Mouse (Mus musculus) liver, embryonic 12.5 days (tissue): ENCODE measurements around the gene Ppp6r3. TPM values are rescaled to one million over a fixed set of nuclear protein-coding genes. Genes with fewer than 3 reads are reported as not detected.

Source experiments
- ATAC-seq: fragments of 200-750 bp; cut with Nextera tagmentation; 2 replicates; pipeline ENCODE4 v1.8.0; 2017; ENCODE audit warnings: moderate number of reproducible peaks, mild to moderate bottlenecking, moderate library complexity
- H3K27ac ChIP-seq: fragments of 300-500 bp; sonication (generic); 2 replicates; pipeline ENCODE4 v1.5.1; 2016; ENCODE audit warnings: mild to moderate bottlenecking
- H3K27me3 ChIP-seq: fragments of 300-500 bp; sonication (generic); replicated peaks from 2 replicates; pipeline ENCODE4 v1.6.1; 2016; ENCODE audit warnings: mild to moderate bottlenecking, moderate library complexity
- H3K36me3 ChIP-seq: fragments of 300-500 bp; sonication (generic); 2 replicates; pipeline ENCODE4 v1.6.1; 2016; ENCODE audit warnings: mild to moderate bottlenecking, moderate library complexity
- H3K4me1 ChIP-seq: fragments of 300-500 bp; sonication (generic); 2 replicates; pipeline ENCODE4 v1.6.1; 2016
- H3K4me2 ChIP-seq: fragments of 300-500 bp; sonication (generic); 2 replicates; pipeline ENCODE4 v1.6.1; 2016; ENCODE audit warnings: mild to moderate bottlenecking, moderate library complexity
- H3K4me3 ChIP-seq: fragments of 300-500 bp; sonication (generic); 2 replicates; pipeline ENCODE4 v1.5.1; 2016; ENCODE audit warnings: mild to moderate bottlenecking, moderate library complexity
- H3K9ac ChIP-seq: fragments of 300-500 bp; sonication (generic); 2 replicates; pipeline ENCODE4 v1.6.1; 2016; ENCODE audit warnings: mild to moderate bottlenecking, moderate library complexity
- H3K9me3 ChIP-seq: fragments of 300-500 bp; sonication (generic); replicated peaks from 2 replicates; pipeline ENCODE4 v1.6.1; 2016; ENCODE audit warnings: mild to moderate bottlenecking, moderate library complexity
- WGBS: fragments of 180-500 bp; shearing (Covaris S2); methylation state at CpG from one replicate; pipeline ENCODE4 v1.1.7; 2016; ENCODE audit not compliant: insufficient replicate concordance; 5-methylcytosine and 5-hydroxymethylcytosine counted together
- polyA plus RNA-seq: library from polyadenylated mRNA; unstranded; fragments of >200 nt; fragmentation: Nextera tagmentation; extraction: Ambion mirVana; gene quantifications from 2 replicates; pipeline ENCODE4 v1.2.1, GENCODE M21; 2016

The Ppp6r3 gene
- polyA plus RNA-seq, 1 experiment from 2014 or later: 35.8 TPM

- Histone ChIP-seq H3K36me3 (peaks cover 92% of the 10 kb centered on the region), H3K9ac (no peak overlapping the region), H3K4me3 (no peak overlapping the region), H3K27me3 (no peaks in the 10 kb centered on the region), H3K4me2 (no peak overlapping the region), H3K9me3 (no peaks in the 10 kb centered on the region), H3K4me1 (no peaks in the 10 kb centered on the region), H3K27ac (no peak overlapping the region)
- 85% methylated on average over 8 of the region's 8 CpGs for WGBS
- no peak for ATAC-seq
Measured at GRCm38 (mm10) chr19:3480101-3480500, 95.4 kb downstream of the Ppp6r3 start.

DNA sequence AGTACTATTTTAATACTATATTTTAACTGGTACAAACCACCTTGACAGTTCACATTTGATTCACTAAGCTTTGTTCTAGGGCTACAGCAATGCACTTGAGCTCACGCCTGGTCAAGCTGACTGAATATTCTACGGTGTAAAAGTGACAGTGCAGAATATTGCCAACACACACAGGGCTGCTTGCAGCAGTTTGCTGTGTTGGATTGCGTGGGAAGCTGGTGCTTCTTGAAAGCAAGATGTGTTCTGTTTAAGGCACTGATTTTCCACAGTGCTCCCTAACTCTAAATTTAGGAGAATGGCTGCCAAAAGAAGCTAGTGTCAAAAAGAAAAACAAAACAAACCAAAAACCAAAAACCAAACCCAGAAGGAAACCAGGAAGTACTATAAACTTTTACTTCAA, 98.6 kb downstream of the Ppp6r3 start:
- 93% methylated on average over 3 of the region's 3 CpGs for WGBS

DNA sequence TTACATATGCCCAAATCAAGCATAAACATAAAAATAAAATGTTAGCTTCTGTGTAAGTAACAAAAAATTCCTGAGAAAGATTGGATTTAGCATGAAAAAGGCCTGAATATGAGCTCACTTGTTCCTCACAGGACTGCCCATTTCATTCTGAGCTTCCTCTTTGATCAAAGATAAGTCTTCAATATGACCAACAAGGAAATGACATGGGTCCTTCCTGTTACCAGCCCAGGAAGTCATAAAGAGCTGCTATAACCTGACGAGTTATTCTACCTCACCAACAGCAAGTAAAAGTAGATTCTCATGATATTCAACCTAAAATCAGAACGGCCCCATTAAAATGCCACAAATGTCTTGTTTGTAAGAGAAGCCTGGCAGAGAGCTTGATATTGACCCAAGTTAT, 104.3 kb downstream of the Ppp6r3 start:
- Histone ChIP-seq H3K9ac (no peak overlapping the region), H3K4me2 (no peak overlapping the region), H3K27ac (no peak overlapping the region), H3K9me3 (no peaks in the 10 kb centered on the region), H3K4me3 (no peak overlapping the region), H3K27me3 (no peaks in the 10 kb centered on the region), H3K4me1 (no peaks in the 10 kb centered on the region), H3K36me3 (peaks cover 98% of the 10 kb centered on the region)
- no peak for ATAC-seq
- 68% methylated on average over 2 of the region's 2 CpGs for WGBS

More for the DNA sequence above, 98.6 kb downstream of the Ppp6r3 start:
- no peak for ATAC-seq
- Histone ChIP-seq H3K9me3 (no peaks in the 10 kb centered on the region), H3K4me3 (no peak overlapping the region), H3K36me3 (peaks cover 94% of the 10 kb centered on the region), H3K4me1 (no peaks in the 10 kb centered on the region), H3K4me2 (no peak overlapping the region), H3K9ac (no peak overlapping the region), H3K27ac (no peak overlapping the region), H3K27me3 (no peaks in the 10 kb centered on the region)

GRCm38 (mm10) chr19:3467574-3467973, 108.0 kb downstream of the Ppp6r3 start:
- peaks cover 100% of the 10 kb centered on the region for H3K36me3 ChIP-seq
- H3K9ac ChIP-seq: no peak overlapping the region
- H3K4me3 ChIP-seq: no peak overlapping the region
- H3K27me3 ChIP-seq: no peaks in the 10 kb centered on the region
- H3K9me3 ChIP-seq: no peaks in the 10 kb centered on the region
- no peak overlapping the region for H3K4me2 ChIP-seq
- no peak overlapping the region for H3K27ac ChIP-seq
- WGBS: 91% methylated on average over 7 of the region's 7 CpGs
- no peak for ATAC-seq
- no peaks in the 10 kb centered on the region for H3K4me1 ChIP-seq

- no peaks in the 10 kb centered on the region for H3K9me3 ChIP-seq
- H3K9ac ChIP-seq: no peak overlapping the region
- 98% methylated on average over 3 of the region's 3 CpGs for WGBS
- no peak overlapping the region for H3K27ac ChIP-seq
- no peaks in the 10 kb centered on the region for H3K27me3 ChIP-seq
- H3K36me3 ChIP-seq: peaks cover 100% of the 10 kb centered on the region
- H3K4me2 ChIP-seq: no peak overlapping the region
- H3K4me3 ChIP-seq: no peak overlapping the region
- no peaks in the 10 kb centered on the region for H3K4me1 ChIP-seq
- ATAC-seq: no peak
Measured at GRCm38 (mm10) chr19:3459986-3460385, 115.6 kb downstream of the Ppp6r3 start.

DNA sequence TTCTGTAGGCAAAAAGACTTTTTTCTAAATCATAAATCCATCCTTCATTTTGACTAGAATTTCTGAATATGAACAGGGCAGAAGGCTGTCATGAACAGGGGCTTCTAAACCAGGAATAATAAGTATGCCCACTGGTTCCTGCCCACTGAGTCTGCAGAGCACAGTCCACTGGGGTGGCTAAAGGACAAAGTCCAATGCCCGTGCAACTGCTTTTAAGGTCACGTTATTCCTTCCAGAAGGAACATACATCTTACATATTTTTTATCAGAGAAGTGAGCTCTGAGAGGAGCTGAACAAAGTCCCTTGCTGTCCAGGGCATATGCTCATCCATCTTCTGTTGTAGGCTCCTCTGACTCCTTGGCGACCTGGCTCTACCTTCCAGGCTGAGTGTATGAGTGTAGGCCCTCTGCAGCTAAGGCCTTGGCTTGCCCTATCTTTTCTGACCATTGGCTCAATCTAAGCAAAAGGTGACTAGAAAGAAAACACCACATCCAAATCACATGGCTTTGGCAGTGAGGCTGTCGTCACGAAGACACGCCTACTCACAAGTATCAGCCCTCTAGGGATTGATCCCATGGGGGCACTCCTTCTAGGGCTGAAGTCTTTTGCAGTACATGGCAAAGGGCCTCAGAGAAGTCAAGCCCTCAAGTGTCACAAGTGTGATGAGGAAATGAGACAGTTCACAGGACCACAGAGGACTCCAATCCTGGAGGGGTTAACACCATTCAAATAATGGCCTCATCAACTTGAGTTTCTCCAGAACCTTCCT, 117.0 kb downstream of the Ppp6r3 start:
- 93% methylated on average over 6 of the region's 6 CpGs for WGBS

GRCm38 (mm10) chr19:3457700-3458099, 117.8 kb downstream of the Ppp6r3 start:
- H3K4me1 ChIP-seq: no peaks in the 10 kb centered on the region
- no peak overlapping the region for H3K9ac ChIP-seq
- H3K4me3 ChIP-seq: no peak overlapping the region
- no peaks in the 10 kb centered on the region for H3K9me3 ChIP-seq
- H3K36me3 ChIP-seq: peaks cover 99% of the 10 kb centered on the region
- WGBS: 96% methylated on average over 4 of the region's 4 CpGs
- no peak overlapping the region for H3K27ac ChIP-seq
- no peaks in the 10 kb centered on the region for H3K27me3 ChIP-seq
- no peak overlapping the region for H3K4me2 ChIP-seq
- no peak for ATAC-seq

More for the DNA sequence above, 117.0 kb downstream of the Ppp6r3 start:
- no peaks in the 10 kb centered on the region for H3K4me1 ChIP-seq
- H3K27me3 ChIP-seq: no peaks in the 10 kb centered on the region
- no peak for ATAC-seq
- H3K27ac ChIP-seq: no peak overlapping the region
- no peak overlapping the region for H3K4me2 ChIP-seq
- no peak overlapping the region for H3K4me3 ChIP-seq
- no peaks in the 10 kb centered on the region for H3K9me3 ChIP-seq
- no peak overlapping the region for H3K9ac ChIP-seq
- peaks cover 100% of the 10 kb centered on the region for H3K36me3 ChIP-seq

- Histone ChIP-seq H3K27me3 (no peaks in the 10 kb centered on the region), H3K9me3 (peaks cover 4% of the 10 kb centered on the region; the same call in 1 of the 2 replicates), H3K4me3 (no peak overlapping the region), H3K9ac (no peak overlapping the region), H3K4me2 (no peak overlapping the region), H3K27ac (no peak overlapping the region), H3K4me1 (no peaks in the 10 kb centered on the region), H3K36me3 (peaks cover 39% of the 10 kb centered on the region)
- ATAC-seq: no peak; the same call in 1 of the 2 replicates
- WGBS: 47% methylated on average over 6 of the region's 6 CpGs
Measured at GRCm38 (mm10) chr19:3451649-3452048, 123.9 kb downstream of the Ppp6r3 start.

DNA sequence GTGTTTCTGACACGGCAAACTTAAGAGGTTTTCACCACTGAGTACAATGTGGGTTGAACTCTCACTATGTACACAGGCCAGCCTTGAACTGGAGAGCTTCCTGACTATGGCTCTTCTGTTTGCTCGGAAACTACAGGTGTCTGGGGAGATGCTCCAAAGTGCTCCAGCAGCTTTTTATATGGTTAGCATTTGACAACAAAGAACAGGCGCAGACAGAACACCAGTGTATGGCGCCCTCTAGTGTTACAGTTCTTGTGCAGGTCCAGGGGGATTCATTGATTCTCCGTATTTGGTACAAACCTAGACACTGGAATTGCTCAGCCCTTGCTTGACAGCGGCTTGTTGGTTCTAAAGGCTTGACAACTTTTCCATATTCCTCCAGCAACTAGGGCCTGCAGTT, 124.4 kb downstream of the Ppp6r3 start:
- 35% methylated on average over 6 of the region's 6 CpGs for WGBS
- H3K4me2 ChIP-seq: no peak overlapping the region
- ATAC-seq: no peak
- H3K9me3 ChIP-seq: peaks cover 4% of the 10 kb centered on the region; the same call in 1 of the 2 replicates
- H3K27ac ChIP-seq: no peak overlapping the region
- peaks cover 34% of the 10 kb centered on the region for H3K36me3 ChIP-seq
- H3K4me3 ChIP-seq: no peak overlapping the region
- no peak overlapping the region for H3K9ac ChIP-seq
- H3K27me3 ChIP-seq: no peaks in the 10 kb centered on the region
- H3K4me1 ChIP-seq: no peaks in the 10 kb centered on the region

- Histone ChIP-seq H3K4me1 (no peaks in the 10 kb centered on the region), H3K9me3 (peaks cover 4% of the 10 kb centered on the region; the same call in 1 of the 2 replicates), H3K36me3 (peaks cover 30% of the 10 kb centered on the region), H3K27me3 (no peaks in the 10 kb centered on the region), H3K9ac (no peak overlapping the region), H3K4me3 (no peak overlapping the region), H3K27ac (no peak overlapping the region), H3K4me2 (no peak overlapping the region)
- WGBS: 75% methylated on average over 3 of the region's 3 CpGs
- ATAC-seq: no peak
Measured at GRCm38 (mm10) chr19:3450714-3451113, 124.8 kb downstream of the Ppp6r3 start.

GRCm38 (mm10) chr19:3449248-3449647, 126.3 kb downstream of the Ppp6r3 start:
- peaks cover 4% of the 10 kb centered on the region; the same call in 1 of the 2 replicates for H3K9me3 ChIP-seq
- H3K4me2 ChIP-seq: no peak overlapping the region
- WGBS: 53% methylated on average over 3 of the region's 3 CpGs
- H3K27ac ChIP-seq: no peak overlapping the region
- no peak overlapping the region for H3K4me3 ChIP-seq
- peaks cover 15% of the 10 kb centered on the region for H3K36me3 ChIP-seq
- H3K4me1 ChIP-seq: no peaks in the 10 kb centered on the region
- H3K9ac ChIP-seq: no peak overlapping the region
- no peaks in the 10 kb centered on the region; the same call in 1 of the 2 replicates for H3K27me3 ChIP-seq
- ATAC-seq: no peak

GRCm38 (mm10) chr19:3447348-3447747, 128.2 kb downstream of the Ppp6r3 start:
- Histone ChIP-seq H3K36me3 (no peaks in the 10 kb centered on the region), H3K9me3 (peaks cover 4% of the 10 kb centered on the region; the same call in 1 of the 2 replicates), H3K4me1 (no peaks in the 10 kb centered on the region), H3K27ac (no peak overlapping the region), H3K9ac (no peak overlapping the region), H3K27me3 (no peaks in the 10 kb centered on the region; the same call in 1 of the 2 replicates), H3K4me2 (no peak overlapping the region), H3K4me3 (no peak overlapping the region)
- no peak for ATAC-seq
- WGBS: 53% methylated on average over 3 of the region's 3 CpGs
